Mouse (Mus musculus) thymus, postnatal 25 days (tissue): ENCODE data around the gene Zdhhc22.

Experiments used
- DNase-seq: peaks from one replicate; pipeline ENCODE4 v3.0.0; 2022

The Zdhhc22 gene

DNA sequence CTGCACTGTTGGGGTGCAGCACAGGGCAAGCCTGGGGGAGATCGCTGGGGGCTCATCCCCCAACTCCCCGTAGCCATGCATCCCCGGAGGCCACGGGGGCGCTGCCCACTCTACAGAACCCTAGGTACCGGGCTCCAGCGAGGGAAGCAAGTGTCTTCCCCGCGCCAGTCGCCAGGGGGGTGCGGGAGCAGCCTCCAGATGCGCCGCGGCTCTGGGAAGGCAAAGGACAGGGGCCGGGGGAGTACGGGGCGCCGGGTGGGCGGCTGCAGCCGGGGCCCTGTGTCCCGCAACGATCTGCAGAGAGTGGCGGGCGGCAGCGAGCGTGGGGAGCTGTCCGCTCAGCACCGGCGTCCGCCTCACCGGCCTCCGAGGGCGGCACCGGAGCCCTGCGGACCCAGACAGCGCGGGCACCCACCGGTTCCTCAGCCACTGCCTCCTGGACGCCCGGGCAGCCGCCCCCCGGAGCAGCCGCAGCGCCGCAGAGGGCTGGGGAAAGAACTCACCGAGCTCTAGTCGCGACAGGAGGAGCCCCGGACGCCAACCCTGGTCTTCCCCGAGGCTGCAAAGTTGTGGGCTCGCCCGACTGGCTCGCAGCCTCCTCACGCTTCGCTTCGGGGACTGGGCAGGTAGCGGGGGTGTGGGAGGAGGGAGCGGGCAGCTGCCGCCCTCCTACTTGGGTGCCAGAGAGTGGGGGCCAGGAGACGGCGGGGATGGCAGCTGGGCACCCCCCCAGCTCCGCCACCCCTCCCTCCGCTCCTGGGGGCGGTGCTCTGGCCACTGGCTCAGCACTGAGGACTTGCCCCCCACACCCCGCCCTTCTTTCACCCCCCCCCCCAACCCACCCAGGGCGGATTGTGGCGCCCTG is at the start of gene Zdhhc22:
Zdhhc22 (minus strand) TSS at position 541 of the 865 bp plus-strand sequence.
- DNase-seq, result no peak

DNA sequence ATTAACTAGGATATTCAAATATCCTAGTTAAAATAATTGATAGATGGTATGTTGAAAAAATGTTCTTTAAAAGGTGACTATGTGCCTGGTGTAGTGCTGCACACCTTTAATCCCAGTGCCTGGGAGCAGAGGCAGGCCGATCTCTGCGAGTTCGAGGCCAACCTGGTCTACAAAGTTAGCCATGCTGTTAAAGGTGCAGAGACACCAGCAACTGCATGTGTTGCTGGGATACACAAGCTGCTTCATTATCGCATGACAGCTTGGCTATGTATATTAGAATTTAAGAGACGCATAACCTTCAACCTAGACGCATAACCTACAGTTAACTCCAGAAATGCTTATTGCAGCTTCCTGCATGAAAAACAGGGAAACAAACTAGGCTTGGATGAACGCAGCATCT is 46.4 kb upstream of the Zdhhc22 start:
- no peak for DNase-seq

DNA sequence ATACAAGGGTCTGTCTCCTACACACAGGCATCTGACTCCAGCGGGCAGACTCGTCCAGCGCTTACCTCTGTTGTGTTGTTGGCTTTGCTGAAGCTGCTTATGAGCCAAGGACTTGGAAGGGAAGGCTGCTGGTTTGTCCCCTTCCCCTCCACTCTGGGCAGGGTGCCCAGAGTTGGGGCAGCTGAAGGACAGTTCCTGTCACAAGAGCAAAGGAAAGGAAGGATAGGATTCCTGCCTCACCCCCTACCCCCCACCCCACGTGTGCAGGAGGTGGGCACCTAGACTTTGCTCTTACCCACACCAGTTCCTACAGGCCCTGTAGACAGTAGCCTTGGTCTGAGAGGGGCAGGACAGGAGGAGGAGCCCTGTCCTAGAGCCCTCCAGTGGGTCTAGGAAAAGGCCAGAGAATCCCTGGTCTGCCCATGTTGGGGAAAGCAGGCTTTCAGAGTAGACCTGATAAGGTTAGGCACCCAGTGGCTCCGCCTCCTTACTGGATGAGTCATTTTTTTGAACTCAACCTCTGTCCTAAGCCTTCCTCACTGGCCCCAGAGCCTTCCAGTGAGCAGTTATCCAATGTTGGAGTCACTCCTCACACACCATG is 41.0 kb upstream of the Zdhhc22 start:
- no peak for DNase-seq

DNA sequence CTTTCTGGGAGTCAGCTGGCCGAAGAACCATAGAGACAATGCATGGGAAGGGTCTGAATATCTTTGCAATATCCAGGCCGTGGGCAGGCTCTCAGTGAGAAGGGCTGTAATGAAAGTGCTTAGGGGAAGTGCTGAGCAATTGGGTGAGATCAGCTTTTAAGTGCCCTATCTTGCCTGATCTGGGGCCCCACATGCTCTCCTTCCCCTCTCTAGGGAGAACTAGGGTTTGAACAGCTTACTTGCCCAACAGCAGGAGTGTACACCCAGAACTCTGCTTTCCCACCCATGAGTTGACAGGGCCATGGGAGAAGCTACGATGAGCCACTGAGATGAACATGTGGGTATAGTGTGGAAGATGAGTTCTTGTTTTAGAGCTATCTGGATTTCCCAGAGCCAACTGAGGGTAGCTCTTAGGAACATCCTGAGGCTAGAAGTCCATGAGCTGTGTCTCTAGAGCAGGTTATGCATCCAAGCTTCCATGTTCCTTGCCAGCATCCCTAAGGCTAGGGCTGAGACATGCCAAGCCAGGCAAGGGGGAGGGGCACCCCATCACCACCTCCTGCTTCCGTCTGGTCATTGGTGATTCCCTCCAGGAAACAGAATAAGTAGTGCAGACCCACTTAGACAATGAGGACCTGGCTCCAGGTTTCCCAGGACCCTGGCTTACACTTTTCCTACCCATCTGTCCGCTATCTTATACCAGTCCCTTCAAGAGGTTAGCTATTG is 39.2 kb upstream of the Zdhhc22 start:
- no peak for DNase-seq

DNA sequence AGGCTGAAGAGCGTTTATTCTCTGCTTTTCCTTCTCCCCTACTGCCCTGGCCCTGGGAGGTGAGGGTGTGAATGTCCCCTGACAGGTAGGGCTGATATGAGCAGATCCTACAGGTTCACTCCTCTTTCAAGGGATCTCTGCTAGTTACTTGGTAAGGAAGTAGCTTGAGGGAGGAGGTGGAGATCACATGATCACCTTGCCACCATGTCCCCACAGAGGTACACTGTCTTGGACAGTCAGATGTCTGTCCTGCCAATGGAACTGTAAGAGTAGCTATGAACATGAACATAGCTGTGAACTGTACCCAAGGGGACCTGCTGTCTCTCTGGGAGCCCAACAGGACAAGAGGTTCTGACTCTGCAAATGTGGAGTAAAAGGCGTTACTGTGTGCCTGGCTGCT is 37.8 kb upstream of the Zdhhc22 start:
- DNase-seq, result no peak

DNA sequence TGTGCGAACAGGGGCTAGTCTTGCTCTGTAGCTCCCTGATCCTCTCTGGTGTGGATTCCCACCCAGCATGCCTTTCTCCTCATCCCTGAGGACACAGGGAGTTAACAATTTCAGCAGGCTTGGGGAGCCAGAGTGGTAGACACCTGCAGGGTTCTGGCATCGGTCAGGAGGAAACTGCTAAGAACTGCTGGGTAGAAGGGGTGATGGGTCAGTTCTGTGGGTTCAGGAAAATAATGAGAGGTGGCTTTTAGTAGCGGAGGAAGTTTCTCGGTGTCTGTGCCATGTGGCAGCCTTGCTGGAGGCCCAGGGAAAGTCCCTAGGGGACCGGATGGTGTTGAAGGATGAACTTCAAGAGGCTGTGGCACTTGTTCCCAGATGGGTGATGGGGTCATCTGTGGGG is 37.2 kb upstream of the Zdhhc22 start:
- DNase-seq, result no peak

DNA sequence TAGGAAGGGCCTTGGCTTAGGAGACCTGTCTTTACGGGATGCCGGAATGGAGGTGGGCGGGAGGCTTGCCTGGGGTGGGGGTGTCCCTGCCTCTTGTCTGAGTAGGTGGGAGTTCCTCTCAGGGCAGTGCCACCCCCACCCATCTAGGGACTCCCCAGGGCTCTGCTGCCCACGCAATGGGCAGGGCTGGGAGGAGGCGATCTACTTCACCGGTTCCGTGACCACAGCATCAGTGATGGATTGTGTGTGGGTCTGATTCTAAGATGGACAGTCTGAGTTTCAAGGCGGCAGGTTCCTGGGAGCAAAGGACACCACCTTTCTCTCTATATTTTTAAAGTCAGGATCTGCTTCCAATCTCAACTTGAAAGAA is 36.6 kb upstream of the Zdhhc22 start:
- DNase-seq, result no peak

DNA sequence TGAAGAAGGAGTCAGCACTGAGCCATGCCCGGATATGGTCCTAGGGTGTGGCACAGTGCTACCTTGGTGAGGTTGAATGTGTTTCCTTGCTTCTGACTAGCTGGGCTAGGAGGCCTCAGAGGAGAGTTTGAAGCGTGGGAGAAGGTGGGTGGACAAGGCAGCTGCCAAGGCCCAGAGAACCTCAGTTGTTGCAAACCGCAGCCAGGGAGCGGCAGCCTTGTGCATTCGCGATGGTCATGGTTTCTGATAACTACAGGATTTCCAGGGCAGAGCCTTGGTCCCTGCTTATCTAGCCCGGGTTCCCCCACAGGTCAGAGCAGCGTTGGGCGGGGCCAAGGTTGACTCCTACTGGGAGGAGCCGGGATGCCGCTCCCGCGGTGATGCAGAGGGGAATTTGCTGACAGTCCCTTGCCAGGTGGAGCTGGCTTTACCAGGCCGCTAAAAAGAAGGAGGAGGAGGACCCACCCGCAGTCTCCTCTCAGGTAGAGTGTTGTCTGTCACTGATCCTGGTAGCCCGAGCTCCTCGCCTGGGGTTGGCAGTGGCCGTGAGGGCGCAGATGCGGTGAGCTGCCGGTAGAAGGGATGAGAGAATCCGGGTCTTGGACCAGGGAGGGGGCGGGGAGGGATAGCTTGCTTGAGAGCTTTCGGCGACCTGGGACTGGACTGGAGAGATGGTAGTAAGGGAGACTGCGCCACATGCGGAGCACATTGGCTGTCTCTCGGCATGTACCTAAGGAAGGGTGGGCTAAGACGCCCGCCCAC is 36.1 kb upstream of the Zdhhc22 start:
- DNase-seq, result no peak

DNA sequence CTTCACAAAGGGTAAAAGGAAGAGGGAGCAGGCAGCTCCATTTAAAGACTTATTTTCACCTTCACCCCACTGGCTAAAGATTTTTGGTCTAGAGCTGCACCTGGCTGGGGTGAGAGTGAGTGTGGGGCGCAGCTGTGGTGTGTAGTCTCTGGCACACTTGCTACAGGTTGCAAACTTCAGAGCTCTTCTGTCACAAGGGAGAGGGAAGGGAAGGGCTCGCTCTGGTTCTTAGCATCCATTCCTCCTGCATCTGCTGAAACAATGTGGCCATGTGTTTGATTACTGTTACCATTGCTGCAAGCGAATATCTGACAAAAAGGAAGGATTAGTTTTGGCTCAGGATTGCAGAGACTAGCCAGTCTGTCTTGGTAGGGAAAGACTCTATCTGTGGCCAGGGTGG is 33.2 kb upstream of the Zdhhc22 start:
- DNase-seq, result no peak

DNA sequence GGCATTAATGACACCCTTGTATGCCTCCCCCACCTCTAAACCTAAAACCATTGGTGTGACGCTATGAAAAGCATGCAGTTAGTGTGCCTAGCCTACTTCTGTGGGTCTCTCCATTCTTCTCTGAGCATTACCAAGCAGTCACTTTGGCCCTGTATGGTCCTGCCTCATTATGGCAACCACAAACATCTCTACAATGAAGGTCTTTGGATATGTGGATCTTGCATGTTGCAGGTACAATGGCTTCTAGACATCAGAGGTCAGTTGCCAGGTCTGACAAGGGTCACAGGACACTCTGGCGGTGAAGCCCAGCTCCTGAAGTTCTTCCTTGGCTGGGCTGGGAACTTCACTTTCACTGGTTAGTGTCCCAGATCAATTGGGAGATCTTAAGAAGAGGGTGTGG is 31.8 kb upstream of the Zdhhc22 start:
- DNase-seq, result no peak

DNA sequence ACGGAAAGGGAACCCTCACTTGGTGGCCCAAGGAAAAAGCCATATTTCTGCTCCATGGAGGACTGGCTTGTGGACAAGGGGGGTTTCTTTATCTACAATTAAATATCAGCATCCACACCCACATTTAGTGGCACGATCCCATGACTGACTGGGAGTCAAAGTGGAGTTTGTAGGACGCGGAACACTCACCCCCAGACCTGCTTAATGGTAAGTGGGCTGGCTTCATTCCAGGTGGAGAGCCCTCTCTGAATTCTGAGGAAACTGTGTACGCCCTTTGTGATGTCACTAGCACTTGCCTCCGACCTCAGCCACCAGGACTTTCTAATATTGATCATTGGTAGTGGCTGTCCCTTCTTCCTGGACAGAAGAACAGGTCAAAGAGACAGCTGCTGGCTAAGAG is 30.8 kb upstream of the Zdhhc22 start, which contains the start of gene Tmem63c:
Tmem63c (plus strand) TSS at position 301 of the 400 bp plus-strand sequence.
- no peak for DNase-seq

DNA sequence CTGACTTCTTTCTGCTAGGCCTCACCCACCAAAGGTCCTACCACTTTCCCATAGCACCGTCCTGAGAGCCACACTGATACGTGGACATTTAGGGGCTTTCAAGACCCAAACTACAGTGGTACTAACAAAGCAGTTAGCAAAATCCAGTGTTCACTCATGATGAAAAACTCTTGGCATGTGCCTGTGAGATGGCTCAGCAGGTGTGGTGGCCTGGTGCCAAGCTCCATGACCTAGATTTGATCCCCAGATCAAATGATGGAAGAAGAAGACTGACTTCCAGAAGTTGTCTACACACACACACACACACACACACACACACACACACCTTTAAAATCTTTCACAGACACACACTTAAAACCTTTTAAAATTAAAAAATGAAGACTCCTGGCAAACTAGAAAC is 28.5 kb upstream of the Zdhhc22 start:
- no peak for DNase-seq

DNA sequence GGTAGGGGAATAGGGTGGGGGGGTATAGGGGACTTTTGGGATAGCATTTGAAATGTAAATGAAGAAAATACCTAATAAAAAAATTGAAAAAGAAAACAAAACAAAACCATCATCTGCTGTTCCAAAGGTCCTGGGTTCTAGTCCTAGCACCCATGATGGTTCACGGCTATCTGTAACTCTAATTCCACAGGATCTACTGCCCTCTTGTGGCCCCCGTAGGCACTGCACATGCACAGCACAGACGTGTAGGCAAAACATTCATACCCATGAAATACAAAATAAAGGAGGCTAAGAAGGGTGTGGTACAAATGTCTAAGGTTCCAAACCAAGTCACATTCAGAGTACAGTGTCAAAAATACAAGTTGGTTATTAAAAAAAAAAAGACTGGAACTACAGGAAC is 26.8 kb upstream of the Zdhhc22 start:
- DNase-seq, result peak; percentile 58

DNA sequence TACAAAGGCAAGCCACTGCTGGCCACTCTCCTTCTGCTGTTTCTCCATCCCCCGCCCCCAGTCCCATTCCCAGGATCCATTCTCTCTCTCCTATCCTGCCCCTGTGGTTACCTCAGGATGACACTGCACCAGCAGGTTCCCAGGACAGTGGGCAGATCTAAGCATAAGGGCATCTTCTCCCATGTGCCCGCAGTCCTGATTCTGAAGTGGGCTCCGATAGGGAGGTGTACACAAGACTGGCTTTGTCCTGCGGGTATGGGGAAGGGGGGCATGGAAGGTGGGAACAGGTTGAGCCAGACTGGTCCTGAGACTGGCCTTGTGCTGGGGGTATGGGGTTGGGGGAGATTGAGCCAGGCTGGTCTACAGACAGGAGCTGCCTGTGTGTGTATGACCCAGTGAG is 14.4 kb upstream of the Zdhhc22 start:
- DNase-seq, result no peak

DNA sequence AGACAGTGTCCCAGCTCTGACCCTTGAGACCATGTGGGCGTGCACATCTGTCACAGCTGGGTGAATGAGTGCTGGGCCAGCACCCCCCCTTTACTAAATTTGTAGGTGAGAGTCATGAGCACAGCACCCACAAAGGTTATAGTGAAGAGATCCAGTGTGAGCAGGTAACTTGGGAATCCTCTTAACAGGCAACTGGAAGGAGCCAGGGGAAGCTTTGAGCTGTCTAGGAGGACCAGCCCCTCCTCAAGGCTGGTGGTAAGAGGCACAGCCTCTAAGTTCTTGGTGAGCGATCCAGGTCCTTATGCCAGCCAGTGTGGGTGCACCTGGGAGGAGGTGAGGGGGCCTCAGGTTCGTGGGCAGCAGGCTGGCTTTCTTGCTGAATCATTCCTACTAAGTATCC is 13.4 kb upstream of the Zdhhc22 start:
- no peak for DNase-seq

DNA sequence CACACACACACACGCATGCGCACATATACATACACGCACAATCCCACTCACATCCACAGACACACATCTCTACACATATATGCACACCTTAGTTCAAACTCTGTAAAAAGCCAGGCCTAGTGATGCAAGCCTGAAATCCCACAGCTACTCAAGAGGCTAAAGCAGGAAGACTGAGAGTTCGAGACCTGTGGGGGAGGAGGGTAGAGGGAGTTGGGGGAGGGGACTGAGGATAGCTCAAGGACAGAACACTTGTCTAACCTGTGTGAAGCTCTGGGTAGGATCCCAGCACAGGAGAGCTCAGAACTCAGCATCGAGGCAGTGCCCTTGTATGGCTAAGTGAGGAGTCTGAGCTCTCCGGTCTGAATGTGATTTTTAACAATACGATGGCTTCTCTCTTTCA is 12.6 kb upstream of the Zdhhc22 start:
- DNase-seq, result no peak

DNA sequence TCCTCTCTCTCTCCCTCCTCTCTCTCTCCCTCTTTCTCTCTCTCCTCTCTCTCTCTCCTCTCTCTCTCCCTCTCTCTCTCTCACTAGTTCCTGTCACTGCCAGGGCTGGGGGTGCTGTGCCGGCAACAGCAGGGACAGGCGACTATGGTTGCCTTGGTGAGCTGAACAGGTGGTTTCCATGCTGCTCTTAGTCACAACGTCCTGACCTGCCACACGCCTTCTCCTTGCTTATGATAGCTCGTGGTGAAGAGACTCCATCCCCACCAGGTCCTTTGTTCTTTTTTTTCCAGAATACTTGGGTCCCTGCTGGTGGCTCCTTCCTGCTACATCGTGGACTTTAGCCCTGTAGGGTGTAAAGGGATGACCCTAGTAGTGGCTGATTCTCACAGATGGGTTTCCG is 12.0 kb upstream of the Zdhhc22 start:
- no peak for DNase-seq

DNA sequence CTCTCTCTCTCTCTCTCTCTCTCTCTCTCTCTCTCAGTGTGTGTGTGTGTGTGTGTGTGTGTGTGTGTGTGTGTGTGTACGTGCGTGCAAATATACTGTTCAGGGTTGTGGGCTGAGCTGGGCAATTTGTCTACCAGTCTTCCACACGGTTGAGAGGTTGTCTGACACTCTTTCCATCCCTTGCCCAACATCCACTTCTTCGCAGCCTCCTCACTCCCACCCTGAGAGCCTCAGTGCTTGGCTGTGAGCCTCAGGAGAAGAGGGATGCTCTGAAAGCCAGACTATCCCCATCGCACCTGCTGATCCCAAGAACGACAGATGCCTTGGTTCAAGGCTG is 10.6 kb upstream of the Zdhhc22 start:
- DNase-seq, result no peak

DNA sequence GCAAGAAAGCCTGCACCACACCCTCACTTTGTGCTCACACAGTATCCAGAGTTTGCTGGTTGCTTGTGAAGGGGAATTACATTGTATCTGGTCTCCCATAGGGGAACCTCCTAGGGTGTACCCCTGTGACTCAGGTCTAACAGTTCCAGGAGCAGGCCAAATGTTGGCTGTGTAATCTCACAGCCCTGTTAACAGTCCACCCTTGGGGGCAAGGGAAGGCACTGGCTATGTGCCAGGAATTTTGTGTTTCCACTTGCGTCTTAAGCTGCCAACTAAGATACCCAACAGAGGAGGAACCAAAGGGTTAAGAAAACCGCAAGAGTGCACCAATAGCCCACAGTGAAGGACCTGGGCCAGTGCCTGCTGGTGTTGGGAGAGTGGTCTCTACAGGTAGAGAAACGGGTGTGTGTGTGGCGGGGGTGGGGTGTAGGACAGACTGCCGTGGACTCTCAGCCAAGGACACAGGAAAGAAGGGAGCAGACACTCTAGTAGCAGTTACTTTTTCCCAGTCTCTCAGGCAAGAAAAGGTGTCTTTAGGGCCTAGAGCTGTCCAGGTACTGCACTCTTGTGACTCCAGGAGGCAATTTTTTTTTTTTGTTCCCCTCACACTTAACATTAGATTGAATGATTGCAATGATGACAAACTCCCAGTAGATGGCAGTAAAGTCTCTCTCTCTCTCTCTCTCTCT is 10.1 kb upstream of the Zdhhc22 start:
- DNase-seq, result no peak

DNA sequence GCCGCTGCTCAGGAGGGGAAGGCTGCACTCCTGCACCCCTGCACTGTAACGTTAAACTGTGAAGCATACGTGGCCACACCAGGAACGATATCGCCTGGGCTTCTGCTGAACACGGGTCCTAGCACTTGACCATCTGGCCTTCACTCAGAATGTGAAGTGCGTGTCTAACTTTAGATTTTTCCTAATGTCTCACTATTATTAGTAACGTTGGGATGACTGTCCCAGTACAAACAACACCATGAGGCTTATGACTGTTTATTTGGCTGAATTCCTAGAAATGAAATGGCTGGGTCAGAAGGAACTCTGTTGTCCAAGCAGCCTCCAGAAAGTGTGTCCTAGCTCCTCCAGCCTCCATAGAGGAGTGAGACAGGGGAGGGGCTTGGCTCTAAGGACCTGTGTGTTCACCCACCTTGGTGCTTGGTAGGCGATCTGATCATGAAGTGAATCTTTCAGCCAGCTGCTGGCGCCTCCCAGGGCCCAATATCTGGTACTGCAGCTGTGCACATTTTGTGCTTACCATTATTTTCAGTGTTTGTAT is 9.1 kb upstream of the Zdhhc22 start:
- no peak for DNase-seq

DNA sequence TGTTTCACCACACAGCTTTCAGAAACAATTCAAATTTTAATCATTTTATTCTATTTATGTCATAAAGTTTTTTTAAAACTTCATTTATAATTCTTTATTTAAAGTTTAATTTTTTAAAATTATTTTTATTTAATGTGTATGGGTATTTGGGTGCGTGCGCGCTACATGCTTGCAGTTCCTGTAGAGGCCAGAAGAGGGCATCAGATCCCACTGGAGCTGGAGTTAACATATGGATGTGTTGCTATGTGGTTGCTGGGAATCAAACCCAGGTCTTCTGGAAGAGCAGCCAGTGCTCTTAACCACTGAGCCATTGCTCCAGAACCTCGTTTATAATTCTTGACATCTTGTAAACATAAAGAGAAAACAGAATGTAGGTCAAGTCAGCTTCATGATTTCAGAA is 8.5 kb upstream of the Zdhhc22 start:
- no peak for DNase-seq

DNA sequence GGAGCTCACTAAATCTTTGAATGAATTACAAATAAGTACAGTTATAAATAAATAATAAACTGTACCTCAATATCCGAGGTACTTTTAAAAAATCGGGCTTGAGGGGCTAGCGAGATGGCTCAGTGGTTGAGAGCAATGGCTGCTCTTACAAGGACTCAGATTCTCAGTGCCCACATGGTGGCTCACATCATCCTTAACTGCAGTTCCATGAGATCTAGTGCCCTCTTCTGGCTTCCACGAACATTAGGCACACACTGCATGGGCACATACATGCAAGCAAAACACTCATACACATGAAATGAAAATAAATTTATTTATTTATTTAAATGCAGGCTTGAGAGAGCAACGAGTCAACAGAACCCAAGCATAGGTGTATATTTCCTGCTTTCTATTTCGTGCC is 5.7 kb upstream of the Zdhhc22 start:
- no peak for DNase-seq

DNA sequence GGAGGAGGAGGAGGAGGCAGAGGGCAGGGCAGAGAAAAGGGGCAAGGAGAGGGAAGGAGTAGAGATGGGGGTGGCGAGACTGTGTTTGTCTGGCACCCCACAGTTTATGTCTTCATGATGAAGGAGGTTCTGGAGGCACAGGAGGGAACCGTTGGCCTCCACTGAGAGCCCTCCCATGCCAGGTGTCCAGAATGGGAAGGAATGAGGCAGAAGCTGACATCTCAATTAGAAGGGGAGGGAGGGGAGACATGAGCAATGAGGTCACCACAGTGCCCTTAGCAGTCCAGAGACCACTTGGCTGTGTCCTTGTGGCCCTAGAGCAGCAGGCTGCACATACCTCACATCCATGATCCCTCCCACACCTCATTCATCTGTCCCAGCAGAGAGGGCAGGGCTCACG is 4.5 kb upstream of the Zdhhc22 start:
- DNase-seq, result no peak
